Mouse (Mus musculus): ENCODE data around the gene Map3k4.

DNA sequence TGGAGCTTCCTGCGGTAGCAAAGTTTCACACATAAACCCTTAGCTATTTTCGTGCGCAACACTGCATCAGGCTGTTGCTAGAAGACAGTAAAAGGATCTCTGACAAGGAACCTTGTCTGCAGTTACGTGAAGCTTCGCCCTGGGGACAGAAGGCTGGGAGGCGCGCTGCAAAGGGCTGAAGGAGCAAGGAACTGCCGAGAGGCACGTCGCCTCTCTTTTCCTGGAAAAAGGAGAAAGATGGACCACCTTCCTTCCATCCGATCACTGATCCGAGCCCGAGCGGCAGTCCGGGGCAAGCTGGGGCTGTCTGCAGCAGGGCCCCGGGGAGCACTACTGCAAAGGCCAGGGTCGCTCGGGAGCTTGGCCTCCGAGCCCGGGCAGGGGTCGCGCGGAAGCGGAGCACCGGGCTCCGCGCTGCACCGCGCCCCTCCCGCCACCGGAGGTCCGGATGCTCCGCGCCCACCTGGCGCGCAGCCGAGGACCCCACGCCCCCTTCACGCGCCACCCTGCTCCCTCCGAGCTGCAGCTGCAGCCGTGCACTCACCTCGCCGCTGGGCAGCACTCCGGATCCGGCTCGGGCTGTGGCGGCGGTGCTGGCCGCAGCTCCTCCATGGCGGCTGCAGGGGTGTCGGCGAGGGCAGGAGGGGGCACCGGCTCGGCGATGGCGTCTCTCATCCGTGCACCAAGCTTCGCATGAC lies 493 bp downstream of the Map3k4 start:
- no peak for TF ChIP-seq CTCF (conservative IDR thresholded peaks at IDR 0.05; ENCODE audit: insufficient read depth, insufficient read length, low read depth, low read length)
- no peak for TF ChIP-seq POLR2A (IDR thresholded peaks at IDR 0.05; ENCODE audit: low read depth, low read length)
